Mouse (Mus musculus): Measurements from ENCODE around the gene Creld2. TPM values are rescaled to one million over a fixed set of nuclear protein-coding genes. Genes with fewer than 3 reads are reported as not detected.

Creld2 gene
- total RNA-seq, 4 experiments from 2014 or later: 16.4 to 22.3 (median 17.2) TPM

GRCm38 (mm10) chr15:88851507-88852149, 32.2 kb downstream of the Creld2 start:
- no peak for DNase-seq (ENCODE audit: low spot score in 2 of 2)

- DNase-seq (ENCODE audit: low spot score in 2 of 2): no peak
Observed at GRCm38 (mm10) chr15:88853106-88853505, 33.7 kb downstream of the Creld2 start.

- DNase-seq (ENCODE audit: low spot score in 2 of 2): no peak
Observed at GRCm38 (mm10) chr15:88854119-88854968, 34.9 kb downstream of the Creld2 start.

DNA sequence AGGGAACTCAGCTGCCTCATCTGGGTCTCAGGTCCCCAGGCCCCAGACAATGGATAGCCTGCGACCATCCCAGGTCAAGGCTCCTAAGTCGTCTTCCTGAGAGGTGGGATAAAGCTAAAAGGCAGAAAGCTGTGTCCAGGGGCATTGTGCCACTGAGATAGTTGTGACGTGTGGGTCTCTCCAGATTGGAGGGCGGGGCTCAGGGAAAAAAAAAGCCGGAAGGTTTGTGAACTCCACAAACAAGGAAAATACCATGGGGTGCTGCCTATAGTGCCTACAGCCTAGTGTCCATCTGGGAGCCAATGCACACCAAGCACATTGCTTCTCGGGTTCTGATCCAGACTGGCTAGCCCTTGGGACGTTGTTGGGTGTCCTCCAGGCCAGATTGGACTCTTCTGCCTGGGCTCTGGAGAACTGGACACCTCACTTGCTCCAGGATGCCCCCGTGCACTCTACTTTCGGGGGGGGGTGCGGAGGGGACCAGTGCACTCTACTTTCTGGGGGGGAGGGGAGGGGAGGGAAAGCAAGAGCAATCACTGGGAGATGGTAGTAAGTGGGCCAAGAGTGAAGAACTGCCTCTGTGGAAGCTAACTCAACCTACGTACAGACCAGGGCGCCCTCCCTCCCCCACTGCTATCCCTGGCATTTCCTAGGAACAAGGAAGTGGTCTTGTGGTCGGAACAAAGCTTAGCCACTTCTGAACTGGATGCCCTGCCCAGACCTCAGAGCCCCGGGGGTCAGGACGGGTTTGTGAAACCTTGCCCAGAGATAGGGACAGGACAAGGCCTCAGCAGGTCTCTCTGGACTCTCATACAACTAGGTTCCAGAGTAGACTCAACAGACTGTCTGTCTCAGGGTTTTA, 35.8 kb downstream of the Creld2 start:
- DNase-seq (ENCODE audit: low spot score in 2 of 2): no peak

DNA sequence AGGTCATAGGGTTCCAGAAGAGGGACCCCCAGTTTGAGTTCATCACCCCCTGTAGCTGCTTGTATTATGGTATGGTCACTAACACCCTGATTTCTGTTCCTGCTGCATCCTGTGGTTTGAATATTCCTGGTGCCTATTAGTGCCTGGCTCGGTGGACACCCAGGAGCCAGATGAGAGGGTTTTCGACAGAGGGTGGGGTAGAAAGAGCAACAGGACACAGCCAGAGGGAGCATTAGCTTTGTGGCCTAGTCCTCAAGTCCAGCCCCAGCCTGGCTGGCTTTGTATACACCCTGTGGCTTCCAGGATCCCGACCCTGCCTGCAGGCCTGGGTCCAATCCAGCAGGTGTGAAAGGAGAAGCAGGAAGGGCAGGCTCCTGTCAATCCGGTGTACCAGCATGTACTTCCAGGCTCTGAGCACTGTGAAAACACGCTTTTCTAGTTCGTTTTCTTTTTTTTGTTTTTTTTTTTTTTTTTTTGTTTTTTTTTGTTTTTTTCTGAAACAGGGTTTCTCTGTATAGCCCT, 36.5 kb downstream of the Creld2 start:
- no peak for DNase-seq (ENCODE audit: low spot score in 2 of 2)

DNA sequence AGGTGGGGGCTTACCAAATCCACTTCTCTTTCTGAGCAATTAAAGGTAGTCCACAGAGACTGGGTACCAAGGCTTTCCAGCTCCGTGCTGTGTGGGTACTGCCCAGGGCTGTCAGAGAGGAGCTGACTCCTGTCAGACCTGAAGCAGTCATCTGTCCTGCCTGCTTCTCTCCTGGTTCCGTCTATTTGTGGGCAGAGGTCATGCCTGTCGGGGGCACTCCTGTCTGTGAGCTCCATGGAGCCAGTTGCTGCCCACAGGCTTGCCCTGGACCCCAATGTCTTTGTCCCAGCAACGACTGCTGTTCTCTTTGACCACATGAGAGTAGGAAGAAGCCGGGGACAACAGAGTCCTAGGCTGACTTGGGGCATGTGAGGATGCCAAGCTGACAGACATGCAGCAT, 37.2 kb downstream of the Creld2 start:
- DNase-seq (ENCODE audit: low spot score in 2 of 2): no peak

GRCm38 (mm10) chr15:88857361-88857760, 37.9 kb downstream of the Creld2 start:
- DNase-seq (ENCODE audit: low spot score in 2 of 2): no peak

DNA sequence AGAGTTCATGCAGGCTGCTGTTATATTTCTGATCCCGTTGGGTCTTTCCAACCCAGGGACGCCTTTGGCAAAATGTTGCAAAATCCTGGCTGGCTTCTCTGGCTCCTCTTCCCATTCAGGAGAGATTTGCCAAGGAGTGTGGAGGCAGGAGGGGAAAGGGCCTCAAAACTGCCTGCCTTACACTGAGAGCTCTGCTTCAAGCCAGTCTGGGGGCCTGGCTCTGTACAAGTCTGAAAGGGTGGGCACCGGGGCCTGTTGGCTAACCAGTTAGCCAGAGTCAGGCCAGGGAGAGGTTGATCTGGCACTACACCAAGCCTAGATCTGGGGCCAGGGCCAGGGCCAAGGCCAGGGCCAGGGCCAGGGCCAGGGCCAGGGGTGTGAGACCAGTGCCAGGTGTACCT, 38.7 kb downstream of the Creld2 start:
- no peak for DNase-seq (ENCODE audit: low spot score in 2 of 2)

DNA sequence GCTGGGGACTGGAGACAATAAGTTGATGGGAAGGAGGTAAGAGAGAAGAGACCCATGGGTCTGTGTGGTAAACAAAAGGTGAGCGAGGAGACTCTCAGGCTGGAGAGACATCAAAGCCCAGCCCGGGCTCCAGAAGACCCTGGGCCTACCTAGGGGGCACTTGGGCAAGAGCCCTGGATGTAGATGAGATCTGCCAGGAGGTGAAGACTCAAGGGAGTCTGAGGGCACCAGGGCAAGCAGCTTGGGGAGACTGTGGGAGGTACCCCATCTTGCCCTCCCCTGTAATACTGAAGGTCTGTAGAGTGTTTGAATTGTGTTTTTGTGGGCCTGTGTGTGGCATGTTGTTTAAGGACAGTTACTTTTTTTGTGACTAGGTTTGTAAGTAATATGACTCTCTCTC, 39.3 kb downstream of the Creld2 start:
- no peak for DNase-seq (ENCODE audit: low spot score in 2 of 2)

DNA sequence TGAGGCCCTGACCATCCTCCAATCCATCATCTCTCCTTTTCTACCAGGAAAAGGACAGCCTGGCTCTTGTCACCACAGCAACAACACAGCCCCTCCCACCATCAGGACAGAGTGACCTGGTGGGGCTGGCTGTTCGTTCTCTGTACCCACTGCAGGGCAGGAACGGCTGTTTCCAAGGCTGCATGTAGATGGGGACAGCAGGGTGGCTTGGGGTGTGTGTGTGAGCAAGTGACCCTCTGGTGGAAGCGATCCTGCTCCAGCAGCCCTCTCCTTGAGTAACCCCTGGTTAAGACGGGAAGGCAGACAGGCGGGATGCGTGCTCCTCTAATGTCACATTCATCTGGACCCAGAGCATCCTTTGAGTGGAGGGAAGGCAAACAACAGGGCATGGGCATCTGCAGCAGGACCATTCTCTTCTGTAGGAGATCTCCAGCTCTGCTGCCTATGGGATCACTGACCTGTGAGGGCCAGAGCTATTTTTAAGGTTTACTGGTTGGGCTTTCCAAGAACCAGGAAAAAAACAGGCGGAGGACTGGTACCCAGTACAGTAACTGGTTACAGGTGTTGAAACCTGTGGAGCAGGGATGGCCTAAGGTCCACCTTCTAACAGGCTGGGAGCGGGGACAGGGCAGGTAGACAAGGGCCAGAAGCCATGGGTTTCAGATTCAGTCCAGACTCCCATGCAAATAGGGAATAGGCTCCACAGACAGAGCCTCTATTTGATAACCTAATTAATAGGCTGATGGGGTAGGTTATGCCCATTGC, 39.9 kb downstream of the Creld2 start:
- DNase-seq (ENCODE audit: low spot score in 2 of 2): no peak

GRCm38 (mm10) chr15:88860781-88861180, 41.3 kb downstream of the Creld2 start:
- DNase-seq (ENCODE audit: low spot score in 2 of 2): no peak

- peak; percentile 94 to 98 for DNase-seq (ENCODE audit: low spot score in 2 of 2)
Observed at GRCm38 (mm10) chr15:88861772-88862622, 42.6 kb downstream of the Creld2 start, which contains the start of gene Pim3. TSS of gene Pim3 (plus strand) at chr15:88862186.

DNA sequence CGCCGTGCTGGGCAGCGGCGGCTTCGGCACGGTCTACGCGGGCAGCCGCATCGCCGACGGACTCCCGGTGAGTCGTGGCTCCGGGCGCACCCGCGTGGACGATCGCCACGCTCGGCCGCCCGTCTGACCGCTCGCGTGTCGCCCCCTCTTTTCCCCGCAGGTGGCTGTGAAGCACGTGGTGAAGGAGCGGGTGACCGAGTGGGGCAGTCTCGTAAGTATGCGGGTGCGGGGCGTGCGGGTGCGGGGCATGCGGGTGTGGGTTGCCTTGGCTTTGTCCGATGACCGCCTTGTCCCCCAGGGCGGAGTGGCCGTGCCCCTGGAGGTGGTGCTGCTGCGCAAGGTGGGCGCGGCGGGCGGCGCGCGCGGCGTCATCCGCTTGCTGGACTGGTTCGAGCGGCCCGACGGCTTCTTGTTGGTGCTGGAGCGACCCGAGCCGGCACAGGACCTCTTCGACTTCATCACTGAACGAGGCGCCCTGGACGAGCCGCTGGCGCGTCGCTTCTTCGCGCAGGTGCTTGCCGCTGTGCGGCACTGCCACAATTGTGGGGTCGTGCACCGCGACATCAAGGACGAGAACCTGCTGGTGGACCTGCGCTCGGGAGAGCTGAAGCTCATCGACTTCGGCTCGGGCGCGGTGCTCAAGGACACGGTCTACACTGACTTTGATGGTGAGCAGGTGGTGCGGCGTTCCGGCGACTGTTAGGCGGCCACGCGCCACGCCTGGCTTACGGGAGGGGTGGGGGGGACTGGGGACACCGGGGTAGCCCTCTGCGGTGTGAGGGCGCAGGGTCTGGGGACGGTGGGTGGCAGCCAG, 43.6 kb downstream of the Creld2 start:
- peak; percentile 57 to 58 for DNase-seq (ENCODE audit: low spot score in 2 of 2)

DNA sequence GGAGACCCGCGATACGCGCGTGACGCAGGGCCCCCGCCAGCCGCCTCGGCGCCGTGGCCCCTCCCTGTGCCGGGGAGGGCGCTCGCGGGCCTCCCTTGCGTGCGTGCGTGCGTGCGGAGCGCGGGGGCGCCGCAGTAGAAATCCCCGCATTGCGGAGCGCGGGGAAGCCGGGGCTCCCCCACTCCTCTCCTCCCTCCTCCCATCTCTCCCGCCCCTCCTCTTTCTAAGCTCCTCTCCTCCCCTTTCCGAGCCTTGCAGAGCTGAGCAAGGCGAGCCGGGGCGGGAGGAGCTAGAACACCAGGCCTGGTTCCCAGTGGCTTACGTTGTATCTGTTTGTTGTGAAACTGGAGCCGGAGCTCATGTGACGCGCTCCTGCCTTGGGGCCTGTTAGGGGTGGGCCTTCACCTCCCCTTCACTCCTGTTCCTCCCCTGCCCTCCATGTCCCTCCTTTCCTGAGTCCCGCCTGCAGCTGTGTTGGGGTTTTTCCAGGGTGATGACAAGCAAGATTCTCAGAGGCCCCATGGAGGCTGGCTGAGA, 44.3 kb downstream of the Creld2 start:
- DNase-seq (ENCODE audit: low spot score in 2 of 2): peak; percentile 75 to 95

GRCm38 (mm10) chr15:88864270-88865030, 45.0 kb downstream of the Creld2 start:
- peak in 1 of 2 experiments; percentile 35 for DNase-seq (ENCODE audit: low spot score in 2 of 2)

GRCm38 (mm10) chr15:88865061-88865460, 45.6 kb downstream of the Creld2 start:
- no peak for DNase-seq (ENCODE audit: low spot score in 2 of 2)

GRCm38 (mm10) chr15:88865888-88866695, 46.6 kb downstream of the Creld2 start:
- no peak for DNase-seq (ENCODE audit: low spot score in 2 of 2)

All from left cerebral cortex, adult 8-10 months (tissue).